Mouse (Mus musculus): ENCODE results near the gene Ttll11. TPM values are rescaled to one million over a fixed set of nuclear protein-coding genes. Genes with fewer than 3 reads are reported as not detected.

The Ttll11 gene
- polyA plus RNA-seq, 1 experiment from 2014 or later, result 2.4 TPM

DNA sequence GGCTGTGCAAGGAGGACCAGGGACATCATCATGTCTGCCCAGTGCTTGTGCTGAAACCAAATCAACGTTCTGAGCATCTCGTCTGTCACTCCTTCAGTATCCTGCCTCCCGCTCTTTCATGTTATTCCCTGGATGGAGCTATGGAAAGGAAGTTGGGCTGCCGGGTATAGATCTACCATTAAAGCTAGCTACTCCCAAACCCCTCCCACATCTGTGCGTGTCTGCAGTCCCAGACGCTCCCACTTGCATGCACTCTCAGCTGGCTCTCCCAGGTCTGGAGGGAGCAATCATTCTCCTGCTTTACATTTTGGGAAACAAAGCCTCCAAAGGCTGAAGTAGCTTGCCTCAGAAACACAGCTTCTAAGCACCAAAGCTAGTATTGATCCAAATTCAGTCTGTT is 146.2 kb downstream of the Ttll11 start:
- no peak for ATAC-seq
- Histone ChIP-seq H3K9ac (ENCODE audit: low read length) (no peak overlapping the region), H3K4me3 (ENCODE audit: low read depth, low read length) (no peak overlapping the region), H3K9me3 (replicated peaks; ENCODE audit: control insufficient read depth, low read length) (0 out of 2 replicates have a peak, but pooled peaks cover 8% of the 10 kb centered on the region), H3K4me1 (ENCODE audit: control insufficient read depth, insufficient read depth, low read length) (no peaks in the 10 kb centered on the region), H3K36me3 (ENCODE audit: control insufficient read depth, insufficient read depth, low read length) (no peaks in the 10 kb centered on the region), H3K27ac (ENCODE audit: low read depth, low read length) (no peak overlapping the region), H3K4me2 (ENCODE audit: low read length) (no peak overlapping the region), H3K27me3 (replicated peaks; ENCODE audit: control insufficient read depth, insufficient read depth, low read length) (no peaks in the 10 kb centered on the region)
- no peak for DNase-seq (ENCODE audit: low spot score)
- 80% methylated on average over 6 of the region's 6 CpGs for WGBS

- Histone ChIP-seq H3K27me3 (replicated peaks; ENCODE audit: control insufficient read depth, insufficient read depth, low read length) (no peaks in the 10 kb centered on the region), H3K4me2 (ENCODE audit: low read length) (no peak overlapping the region), H3K4me3 (ENCODE audit: low read depth, low read length) (no peak overlapping the region), H3K36me3 (ENCODE audit: control insufficient read depth, insufficient read depth, low read length) (no peaks in the 10 kb centered on the region), H3K9me3 (replicated peaks; ENCODE audit: control insufficient read depth, low read length) (0 out of 2 replicates have a peak, but pooled peaks cover 8% of the 10 kb centered on the region), H3K9ac (ENCODE audit: low read length) (no peak overlapping the region), H3K4me1 (ENCODE audit: control insufficient read depth, insufficient read depth, low read length) (no peaks in the 10 kb centered on the region), H3K27ac (ENCODE audit: low read depth, low read length) (no peak overlapping the region)
- ATAC-seq, result no peak
- 66% methylated on average over 11 of the region's 11 CpGs for WGBS
- DNase-seq (ENCODE audit: low spot score), result no peak
Observed at GRCm38 (mm10) chr2:35832742-35833425, 146.8 kb downstream of the Ttll11 start.

- ATAC-seq, result no peak
- WGBS, result 70% methylated on average over 10 of the region's 10 CpGs
- Histone ChIP-seq H3K27me3 (replicated peaks; ENCODE audit: control insufficient read depth, insufficient read depth, low read length) (no peaks in the 10 kb centered on the region), H3K4me3 (ENCODE audit: low read depth, low read length) (no peak overlapping the region), H3K9me3 (replicated peaks; ENCODE audit: control insufficient read depth, low read length) (0 out of 2 replicates have a peak, but pooled peaks cover 3% of the 10 kb centered on the region), H3K36me3 (ENCODE audit: control insufficient read depth, insufficient read depth, low read length) (no peaks in the 10 kb centered on the region), H3K9ac (ENCODE audit: low read length) (no peak overlapping the region), H3K4me1 (ENCODE audit: control insufficient read depth, insufficient read depth, low read length) (no peaks in the 10 kb centered on the region), H3K4me2 (ENCODE audit: low read length) (no peak overlapping the region), H3K27ac (ENCODE audit: low read depth, low read length) (no peak overlapping the region)
- DNase-seq (ENCODE audit: low spot score), result no peak
Observed at GRCm38 (mm10) chr2:35831904-35832581, 147.7 kb downstream of the Ttll11 start.

GRCm38 (mm10) chr2:35830966-35831903 is 148.5 kb downstream of the Ttll11 start:
- Histone ChIP-seq H3K4me2 (ENCODE audit: low read length) (no peak overlapping the region), H3K4me3 (ENCODE audit: low read depth, low read length) (no peak overlapping the region), H3K9ac (ENCODE audit: low read length) (no peak overlapping the region), H3K27me3 (replicated peaks; ENCODE audit: control insufficient read depth, insufficient read depth, low read length) (no peaks in the 10 kb centered on the region), H3K9me3 (replicated peaks; ENCODE audit: control insufficient read depth, low read length) (no peaks in the 10 kb centered on the region), H3K36me3 (ENCODE audit: control insufficient read depth, insufficient read depth, low read length) (no peaks in the 10 kb centered on the region), H3K27ac (ENCODE audit: low read depth, low read length) (no peak overlapping the region), H3K4me1 (ENCODE audit: control insufficient read depth, insufficient read depth, low read length) (no peaks in the 10 kb centered on the region)
- DNase-seq (ENCODE audit: low spot score) (no peak), ATAC-seq (no peak)
- 75% methylated on average over 6 of the region's 6 CpGs for WGBS

GRCm38 (mm10) chr2:35829136-35829535 is 150.6 kb downstream of the Ttll11 start:
- H3K4me1 ChIP-seq (ENCODE audit: control insufficient read depth, insufficient read depth, low read length), result no peaks in the 10 kb centered on the region
- H3K4me2 ChIP-seq (ENCODE audit: low read length), result no peak overlapping the region
- ATAC-seq (no peak), DNase-seq (ENCODE audit: low spot score) (no peak)
- no peaks in the 10 kb centered on the region for H3K9me3 ChIP-seq (replicated peaks; ENCODE audit: control insufficient read depth, low read length)
- H3K36me3 ChIP-seq (ENCODE audit: control insufficient read depth, insufficient read depth, low read length), result no peaks in the 10 kb centered on the region
- H3K27ac ChIP-seq (ENCODE audit: low read depth, low read length), result no peak overlapping the region
- H3K9ac ChIP-seq (ENCODE audit: low read length), result no peak overlapping the region
- WGBS, result 93% methylated on average over 4 of the region's 4 CpGs
- no peaks in the 10 kb centered on the region for H3K27me3 ChIP-seq (replicated peaks; ENCODE audit: control insufficient read depth, insufficient read depth, low read length)
- H3K4me3 ChIP-seq (ENCODE audit: low read depth, low read length), result no peak overlapping the region

GRCm38 (mm10) chr2:35827886-35828285 is 151.8 kb downstream of the Ttll11 start:
- Histone ChIP-seq H3K4me1 (ENCODE audit: control insufficient read depth, insufficient read depth, low read length) (no peaks in the 10 kb centered on the region), H3K36me3 (ENCODE audit: control insufficient read depth, insufficient read depth, low read length) (no peaks in the 10 kb centered on the region), H3K9ac (ENCODE audit: low read length) (no peak overlapping the region), H3K27ac (ENCODE audit: low read depth, low read length) (no peak overlapping the region), H3K4me2 (ENCODE audit: low read length) (no peak overlapping the region), H3K9me3 (replicated peaks; ENCODE audit: control insufficient read depth, low read length) (no peaks in the 10 kb centered on the region), H3K27me3 (replicated peaks; ENCODE audit: control insufficient read depth, insufficient read depth, low read length) (no peaks in the 10 kb centered on the region), H3K4me3 (ENCODE audit: low read depth, low read length) (no peak overlapping the region)
- 90% methylated on average over 4 of the region's 4 CpGs for WGBS
- no peak for ATAC-seq
- no peak for DNase-seq (ENCODE audit: low spot score)

GRCm38 (mm10) chr2:35825157-35825556 is 154.6 kb downstream of the Ttll11 start:
- no peak for DNase-seq (ENCODE audit: low spot score)
- Histone ChIP-seq H3K27ac (ENCODE audit: low read depth, low read length) (no peak overlapping the region), H3K4me2 (ENCODE audit: low read length) (no peak overlapping the region), H3K4me3 (ENCODE audit: low read depth, low read length) (no peak overlapping the region), H3K9ac (ENCODE audit: low read length) (no peak overlapping the region), H3K4me1 (ENCODE audit: control insufficient read depth, insufficient read depth, low read length) (no peaks in the 10 kb centered on the region), H3K27me3 (replicated peaks; ENCODE audit: control insufficient read depth, insufficient read depth, low read length) (no peaks in the 10 kb centered on the region), H3K9me3 (replicated peaks; ENCODE audit: control insufficient read depth, low read length) (no peaks in the 10 kb centered on the region), H3K36me3 (ENCODE audit: control insufficient read depth, insufficient read depth, low read length) (no peaks in the 10 kb centered on the region)
- no peak for ATAC-seq
- 72% methylated on average over 7 of the region's 7 CpGs for WGBS

DNA sequence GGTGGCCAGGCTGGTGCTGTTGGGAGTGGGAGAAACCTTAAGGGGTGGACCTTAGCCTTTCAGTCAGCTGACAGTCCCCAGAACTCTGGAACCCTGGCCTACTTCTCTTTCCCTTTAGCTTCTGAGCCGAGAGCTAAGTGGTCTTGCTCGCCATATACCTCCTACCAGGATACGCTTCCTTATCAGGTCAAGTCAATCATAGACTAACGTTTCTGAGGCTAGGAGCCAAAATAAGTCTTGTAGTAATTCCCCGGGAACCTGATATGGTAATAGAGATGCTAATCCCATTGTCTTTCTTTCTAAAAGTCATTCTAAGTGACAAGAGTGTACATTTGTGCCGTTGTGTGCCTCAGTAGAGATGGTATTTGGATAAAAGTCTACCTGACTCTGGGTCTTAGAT is 156.1 kb downstream of the Ttll11 start:
- Histone ChIP-seq H3K27me3 (replicated peaks; ENCODE audit: control insufficient read depth, insufficient read depth, low read length) (no peaks in the 10 kb centered on the region), H3K9ac (ENCODE audit: low read length) (no peak overlapping the region), H3K27ac (ENCODE audit: low read depth, low read length) (no peak overlapping the region), H3K4me2 (ENCODE audit: low read length) (no peak overlapping the region), H3K4me3 (ENCODE audit: low read depth, low read length) (no peak overlapping the region), H3K36me3 (ENCODE audit: control insufficient read depth, insufficient read depth, low read length) (no peaks in the 10 kb centered on the region), H3K9me3 (replicated peaks; ENCODE audit: control insufficient read depth, low read length) (no peaks in the 10 kb centered on the region), H3K4me1 (ENCODE audit: control insufficient read depth, insufficient read depth, low read length) (no peaks in the 10 kb centered on the region)
- WGBS, result 78% methylated on average over 6 of the region's 6 CpGs
- no peak for ATAC-seq
- no peak for DNase-seq (ENCODE audit: low spot score)
